Mouse (Mus musculus) myocyte (in vitro differentiated cells): ENCODE results near the gene Lyrm9.

Source experiments
- CEBPB ChIP-seq: IDR thresholded peaks from 2 replicates; pipeline ENCODE4 v1.6.1; 2011; ENCODE audit warnings: mild to moderate bottlenecking, moderate library complexity; ENCODE audit not compliant: poor library complexity, insufficient read depth, severe bottlenecking
- E2F4 ChIP-seq: IDR thresholded peaks from one replicate; pipeline ENCODE4 v1.6.1; 2011; ENCODE audit warnings: mild to moderate bottlenecking, control low read depth, moderate library complexity; ENCODE audit not compliant: insufficient read depth
- MAX ChIP-seq: IDR thresholded peaks from one replicate; pipeline ENCODE4 v1.6.1; 2011; ENCODE audit warnings: low read depth, mild to moderate bottlenecking, control low read depth
- MYOD1 ChIP-seq, 3 experiments: IDR thresholded peaks; one replicate each; pipeline ENCODE4 v1.6.1; 2011; ENCODE audit warnings: control low read depth in 2 of 3, low read depth in 2 of 3, mild to moderate bottlenecking in 2 of 3, moderate library complexity in 1 of 3; ENCODE audit not compliant: insufficient read length in 2 of 3, control insufficient read depth in 1 of 3
- MYOG ChIP-seq, 3 experiments: IDR thresholded peaks; one replicate each; pipeline ENCODE4 v1.6.1; 2011; ENCODE audit warnings: control low read depth in 2 of 3, low read depth in 2 of 3, mild to moderate bottlenecking in 2 of 3; ENCODE audit not compliant: insufficient read length in 2 of 3, control insufficient read depth in 1 of 3, insufficient read depth in 1 of 3
- POLR2A ChIP-seq: IDR thresholded peaks from one replicate; pipeline ENCODE4 v1.6.1; 2011; ENCODE audit warnings: low read depth, mild to moderate bottlenecking, control low read depth, moderate library complexity; ENCODE audit not compliant: insufficient read length
- POLR2AphosphoS2 ChIP-seq: IDR thresholded peaks from one replicate; pipeline ENCODE4 v1.6.1; 2011; ENCODE audit warnings: low read depth, control low read depth; ENCODE audit not compliant: insufficient read length
- SRF ChIP-seq: IDR thresholded peaks from one replicate; pipeline ENCODE4 v1.6.1; 2011; ENCODE audit warnings: low read depth; ENCODE audit not compliant: control insufficient read depth, insufficient read length
- TCF12 ChIP-seq: IDR thresholded peaks from one replicate; pipeline ENCODE4 v1.6.1; 2011; ENCODE audit warnings: mild to moderate bottlenecking, control low read depth; ENCODE audit not compliant: poor library complexity, insufficient read depth, severe bottlenecking
- TCF3 ChIP-seq: IDR thresholded peaks from one replicate; pipeline ENCODE4 v1.6.1; 2011; ENCODE audit warnings: low read depth, control low read depth; ENCODE audit not compliant: insufficient read length
- USF1 ChIP-seq: IDR thresholded peaks from one replicate; pipeline ENCODE4 v1.6.1; 2011; ENCODE audit warnings: low read depth, mild to moderate bottlenecking, control low read depth, moderate library complexity

GRCm38 (mm10) chr11:78870891-78871290 lies 44.5 kb downstream of the Lyrm9 start:
- TF ChIP-seq POLR2A (no peak), SRF (no peak), E2F4 (no peak), USF1 (no peak), MAX (no peak), TCF3 (no peak), POLR2AphosphoS2 (no peak), TCF12 (no peak), MYOD1 (IDR thresholded peaks at IDR 0.05; ENCODE audit: control insufficient read depth in 1 of 3, insufficient read length in 2 of 3, low read depth in 2 of 3) (no peak), MYOG (IDR thresholded peaks at IDR 0.05; ENCODE audit: control insufficient read depth in 1 of 3, insufficient read depth in 1 of 3, insufficient read length in 2 of 3, low read depth in 2 of 3) (no peak), CEBPB (no peak)
